Mouse (Mus musculus) ES-CJ7 (cell line): Measurements from ENCODE around the gene Pten.
A peak's percentile ranks its signal among the peaks of the same experiment; 100 is the strongest.
"Not testable (repeated sequence)": the region's sequence is repeated elsewhere in the genome, so short reads cannot be mapped to it uniquely, and the experiment has no call there.

Experiments used
- DNase-seq: peaks from one replicate; pipeline ENCODE4 v3.0.0; 2011; ENCODE audit warnings: low read depth, low spot score

The Pten gene

GRCm38 (mm10) chr19:32807610-32808009 is 50.3 kb downstream of the Pten start:
- DNase-seq = no peak

DNA sequence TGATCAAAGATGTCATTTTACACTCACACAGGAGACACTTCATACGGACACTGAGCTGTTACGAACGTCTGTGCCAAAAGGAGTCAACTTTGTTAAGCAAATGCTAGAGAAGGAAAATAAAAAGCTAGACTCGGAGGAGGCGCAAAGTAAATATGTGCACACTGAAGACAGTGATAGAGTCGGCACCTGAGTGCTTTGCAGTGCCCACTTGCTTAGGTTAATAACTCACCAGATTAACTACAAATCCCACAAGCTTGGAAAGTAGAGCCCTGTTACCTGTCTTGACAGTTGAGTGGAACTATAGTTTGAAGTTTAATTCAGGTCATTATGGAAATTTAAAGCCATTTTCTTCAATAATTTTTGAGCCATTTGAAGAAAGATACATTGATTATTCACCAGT is 51.4 kb downstream of the Pten start:
- no peak for DNase-seq

- DNase-seq = no peak
Observed at GRCm38 (mm10) chr19:32809117-32809516, 51.8 kb downstream of the Pten start.

- no peak for DNase-seq
Observed at GRCm38 (mm10) chr19:32818759-32819158, 61.5 kb downstream of the Pten start.

GRCm38 (mm10) chr19:32822959-32823358 is 65.7 kb downstream of the Pten start:
- not testable (repeated sequence) for DNase-seq

GRCm38 (mm10) chr19:32826616-32827015 is 69.3 kb downstream of the Pten start:
- no peak for DNase-seq

- DNase-seq = peak; percentile 41
Observed at GRCm38 (mm10) chr19:32829871-32830270, 72.6 kb downstream of the Pten start.

DNA sequence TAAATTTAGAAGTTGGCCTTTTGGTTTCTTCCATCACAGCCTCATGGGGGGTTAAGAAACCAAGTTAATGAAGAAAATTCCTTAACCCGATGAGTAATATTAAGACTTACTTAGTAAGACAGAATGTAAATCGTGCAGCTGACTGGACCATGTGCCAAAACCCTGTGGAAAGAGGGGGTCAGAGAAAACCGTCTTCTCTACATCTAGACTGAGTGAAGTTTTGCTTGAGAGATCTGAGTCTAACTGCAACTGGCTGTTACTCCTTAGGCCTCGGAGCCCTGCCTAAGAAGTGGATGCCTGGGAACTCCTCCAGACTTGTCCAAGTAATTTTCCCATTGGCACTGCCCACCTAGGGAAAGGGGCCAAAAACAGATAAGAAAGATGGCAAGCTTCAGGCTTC is 74.0 kb downstream of the Pten start:
- DNase-seq = no peak

DNA sequence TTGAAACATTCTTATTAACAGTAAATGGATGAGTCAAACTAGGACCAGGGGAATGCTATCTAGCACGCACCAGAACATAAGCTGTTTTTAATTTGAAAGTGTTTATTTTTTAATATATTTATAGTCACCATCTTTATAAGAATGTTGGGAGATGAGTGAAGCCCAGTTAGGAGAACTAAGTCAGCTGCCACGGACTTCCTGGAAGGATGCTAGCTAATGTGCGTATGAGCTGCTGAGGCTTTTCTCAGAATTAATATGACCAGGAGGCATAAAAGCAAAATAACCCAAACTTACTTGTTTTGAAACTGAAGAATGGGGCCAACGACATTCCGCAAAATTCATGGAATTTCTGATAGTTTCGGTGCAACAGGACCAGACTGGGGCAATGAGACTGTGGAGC is 83.2 kb downstream of the Pten start:
- no peak for DNase-seq

GRCm38 (mm10) chr19:32844486-32844885 is 87.2 kb downstream of the Pten start:
- no peak for DNase-seq

DNA sequence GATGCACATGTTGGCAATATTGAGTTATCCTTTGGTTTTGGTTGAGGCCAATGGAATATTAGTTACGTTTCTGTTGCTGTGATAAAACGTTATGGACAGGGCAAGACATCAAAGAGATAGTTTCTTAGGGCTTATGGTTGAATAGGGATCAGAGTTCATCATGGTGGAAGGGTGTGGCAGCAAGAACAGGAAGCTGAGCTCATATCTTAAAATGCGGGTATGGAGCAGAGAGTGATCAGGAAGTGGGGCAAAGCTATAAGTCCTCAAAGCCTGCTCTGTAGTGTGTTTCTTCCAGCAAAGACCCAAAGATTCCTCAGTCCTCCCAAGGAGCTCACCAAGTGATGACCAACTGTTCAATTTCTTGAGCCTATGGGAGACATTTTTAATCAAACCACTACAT is 90.7 kb downstream of the Pten start:
- no peak for DNase-seq

DNA sequence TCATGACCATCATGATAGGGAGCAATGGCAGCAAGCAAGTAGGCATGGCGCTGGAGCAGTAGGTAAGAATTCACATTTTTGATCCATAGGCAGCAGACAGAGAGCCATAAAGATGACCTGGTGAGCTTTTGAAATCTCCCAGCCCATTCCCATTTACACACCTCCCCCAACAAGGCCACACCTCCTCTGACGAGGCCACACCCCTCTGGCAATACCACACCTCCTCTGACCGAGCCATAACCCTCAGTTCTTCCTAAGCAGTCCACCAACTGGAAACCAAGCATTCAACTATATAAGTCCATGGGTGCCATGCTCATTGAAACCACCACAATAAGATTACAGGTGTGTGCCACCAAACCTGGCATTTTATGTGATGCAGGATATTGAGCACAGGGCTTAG is 95.0 kb downstream of the Pten start:
- DNase-seq = peak; percentile 21

- no peak for DNase-seq
Observed at GRCm38 (mm10) chr19:32861675-32862575, 104.6 kb downstream of the Pten start.

GRCm38 (mm10) chr19:32866765-32867164 is 109.5 kb downstream of the Pten start:
- no peak for DNase-seq

- peak; percentile 15 for DNase-seq
Observed at GRCm38 (mm10) chr19:32867181-32867897, 110.0 kb downstream of the Pten start.

DNA sequence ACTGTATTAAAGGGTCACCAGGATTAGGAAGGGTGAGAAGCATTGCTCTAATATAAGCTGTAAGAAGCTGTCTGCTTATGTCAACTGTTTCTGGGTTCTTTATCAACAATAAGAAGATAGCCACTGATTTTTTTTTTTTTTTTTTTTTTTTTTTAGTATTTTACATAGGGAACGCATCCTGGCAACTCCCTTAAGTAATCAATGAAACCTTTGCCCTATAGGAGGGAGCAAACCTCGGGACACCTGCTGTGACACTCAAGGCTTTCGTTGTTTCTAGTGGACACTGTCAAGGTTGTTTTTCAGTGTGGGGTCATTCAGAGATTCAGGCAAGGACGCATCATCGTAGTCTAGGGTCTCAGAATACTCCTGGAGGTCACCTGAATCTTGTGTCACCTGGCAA is 111.3 kb downstream of the Pten start:
- peak; percentile 44 for DNase-seq

GRCm38 (mm10) chr19:32869053-32869680 is 111.9 kb downstream of the Pten start:
- DNase-seq = no peak

DNA sequence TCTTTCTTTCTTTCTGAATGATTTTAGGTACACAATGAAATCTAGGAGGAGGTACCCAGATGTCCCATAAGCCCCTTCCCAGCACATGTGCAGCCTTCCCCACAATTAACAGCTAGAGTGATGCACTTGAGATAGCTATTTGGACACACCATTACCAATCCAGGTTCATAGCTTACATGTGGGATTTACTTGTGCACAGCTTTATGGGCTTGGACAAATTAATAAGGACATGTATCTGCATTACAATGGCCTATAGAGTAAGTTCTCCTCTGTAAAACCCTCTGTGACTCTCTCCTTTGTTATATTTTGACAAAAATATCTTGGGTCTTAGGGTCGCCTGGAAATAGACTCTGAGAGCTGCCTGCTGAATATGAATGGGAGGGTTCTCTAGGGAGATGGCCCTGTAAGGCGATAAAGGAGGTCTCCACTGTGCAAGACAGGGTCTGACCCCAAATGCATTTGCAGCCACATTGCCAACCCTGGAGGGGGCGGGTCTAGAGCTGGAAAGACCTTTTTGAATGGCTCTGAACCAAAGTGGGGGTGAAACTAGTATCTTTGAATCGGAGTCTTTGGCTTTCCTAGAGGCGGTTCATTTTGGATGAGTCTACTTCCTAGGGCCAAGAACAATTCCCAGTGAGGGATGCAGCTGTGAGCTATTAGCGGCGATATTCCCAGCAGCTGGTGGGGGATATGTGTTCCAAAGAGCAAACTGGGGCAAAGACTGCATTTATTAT is 116.8 kb downstream of the Pten start:
- DNase-seq = no peak
